Mouse (Mus musculus) G1E (cell line): Measurements from ENCODE around the gene Lat. TPM values are rescaled to one million over a fixed set of nuclear protein-coding genes. Genes with fewer than 3 reads are reported as not detected.

ENCODE experiments used
- ATAC-seq: 2 replicates; pipeline ENCODE4 v1.8.0; 2016; ENCODE audit warnings: mild to moderate bottlenecking; ENCODE audit not compliant: insufficient number of reproducible peaks, poor library complexity, low FRiP score, severe bottlenecking; ENCODE audit errors: extremely low read depth
- DNase-seq: peaks from one replicate; pipeline ENCODE4 v3.0.0; 2012; ENCODE audit warnings: low spot score
- H3K27me3 ChIP-seq: 2 replicates; pipeline ENCODE4 v1.6.1; 2012; ENCODE audit warnings: mild to moderate bottlenecking, low read length, inconsistent platforms; ENCODE audit not compliant: insufficient read depth
- H3K36me3 ChIP-seq: replicated peaks from 2 replicates; pipeline ENCODE3; 2012; ENCODE audit warnings: mild to moderate bottlenecking, inconsistent platforms
- H3K4me1 ChIP-seq: 2 replicates; pipeline ENCODE4 v1.6.1; 2012; ENCODE audit warnings: low read depth, low read length, inconsistent platforms, mixed read lengths; ENCODE audit not compliant: insufficient read depth
- H3K4me3 ChIP-seq: 2 replicates; pipeline ENCODE4 v1.5.1; 2012; ENCODE audit warnings: low read depth, mild to moderate bottlenecking, inconsistent platforms, low read length, moderate library complexity, mixed read lengths
- H3K9me3 ChIP-seq: replicated peaks from 2 replicates; pipeline ENCODE4 v1.6.1; 2012; ENCODE audit warnings: inconsistent platforms
- CTCF ChIP-seq: IDR thresholded peaks from 2 replicates; pipeline ENCODE4 v1.5.1; 2012; ENCODE audit warnings: low read depth, low read length, inconsistent platforms, mixed read lengths
- GATA1 ChIP-seq: IDR thresholded peaks from 2 replicates; pipeline ENCODE4 v1.6.1; 2012; ENCODE audit warnings: borderline replicate concordance, low read length, inconsistent platforms, mixed read lengths
- GATA2 ChIP-seq: IDR thresholded peaks from 2 replicates; pipeline ENCODE4 v1.6.1; 2012; ENCODE audit warnings: low read depth, low read length, inconsistent platforms, borderline replicate concordance
- POLR2AphosphoS5 ChIP-seq: IDR thresholded peaks from 2 replicates; pipeline ENCODE4 v1.6.1; 2012; ENCODE audit warnings: low read depth, low read length, inconsistent platforms; ENCODE audit not compliant: insufficient replicate concordance
- TAL1 ChIP-seq: conservative IDR thresholded peaks from 2 replicates; pipeline ENCODE4 v1.6.1; 2012; ENCODE audit warnings: low read depth, low read length, inconsistent platforms, mixed read lengths
- polyA plus RNA-seq: library from polyadenylated mRNA; stranded (reverse); fragments of >175 nt; gene quantifications from 2 replicates; pipeline ENCODE4 v1.2.3, GENCODE M21; 2012
- total RNA-seq, 2 experiments: library from RNA; stranded (forward) in 1 of 2; stranded (reverse) in 1 of 2; fragments of 200-1000 nt in 1 of 2; fragments of >200 nt in 1 of 2; fragmentation: Nextera tagmentation in 1 of 2; gene quantifications; 2 replicates each; pipeline ENCODE4 v1.2.3; 2014 to 2017

Lat gene
- total RNA-seq (2014; fragmentation: Nextera tagmentation): 0.38 and 1.7 TPM in 2 replicates
- 14.6 and 15.6 TPM in 2 replicates for total RNA-seq (2017)
- 10.1 and 12.7 TPM in 2 replicates for polyA plus RNA-seq

- H3K4me3 ChIP-seq: no peak within 1 kb of the TSS
- ATAC-seq (peak; percentile 28), DNase-seq (no peak)
- no peak for TF ChIP-seq TAL1
- TF ChIP-seq CTCF: no peak
- no peak for TF ChIP-seq GATA1
- no peak for TF ChIP-seq GATA2
- no peak for TF ChIP-seq POLR2AphosphoS5
- H3K36me3 ChIP-seq: peaks cover 83% of the 10 kb centered on the region
- no peaks in the 10 kb centered on the region for H3K9me3 ChIP-seq
- peaks cover 6% of the 10 kb centered on the region; the same call in 1 of the 2 replicates for H3K4me1 ChIP-seq
- H3K27me3 ChIP-seq: no peaks in the 10 kb centered on the region
Observed at GRCm38 (mm10) chr7:126369393-126369792, at the start of gene Lat. Gene Lat (minus strand): TSS chr7:126369570.

GRCm38 (mm10) chr7:126418496-126418895 is 49.1 kb upstream of the Lat start:
- DNase-seq (no peak), ATAC-seq (no peak)
- TF ChIP-seq TAL1 (no peak), GATA2 (no peak), POLR2AphosphoS5 (no peak), CTCF (no peak), GATA1 (no peak)
- Histone ChIP-seq H3K9me3 (peaks cover 3% of the 10 kb centered on the region; the same call in 1 of the 2 replicates), H3K36me3 (no peaks in the 10 kb centered on the region), H3K4me3 (no peak overlapping the region), H3K4me1 (peaks cover 9% of the 10 kb centered on the region), H3K27me3 (peaks cover 42% of the 10 kb centered on the region)

GRCm38 (mm10) chr7:126417606-126418005 is 48.2 kb upstream of the Lat start:
- ATAC-seq (no peak), DNase-seq (no peak)
- Histone ChIP-seq H3K9me3 (peaks cover 3% of the 10 kb centered on the region; the same call in 1 of the 2 replicates), H3K4me1 (peaks cover 9% of the 10 kb centered on the region), H3K36me3 (no peaks in the 10 kb centered on the region), H3K4me3 (no peak overlapping the region), H3K27me3 (peaks cover 51% of the 10 kb centered on the region)
- no peak for TF ChIP-seq GATA2
- no peak for TF ChIP-seq GATA1
- no peak for TF ChIP-seq TAL1
- no peak for TF ChIP-seq CTCF
- no peak for TF ChIP-seq POLR2AphosphoS5

GRCm38 (mm10) chr7:126417045-126417444 is 47.7 kb upstream of the Lat start:
- H3K4me3 ChIP-seq: no peak overlapping the region
- DNase-seq (no peak), ATAC-seq (no peak)
- no peaks in the 10 kb centered on the region for H3K36me3 ChIP-seq
- H3K4me1 ChIP-seq: peaks cover 9% of the 10 kb centered on the region
- peaks cover 55% of the 10 kb centered on the region for H3K27me3 ChIP-seq
- H3K9me3 ChIP-seq: peaks cover 3% of the 10 kb centered on the region; the same call in 1 of the 2 replicates
- TF ChIP-seq CTCF: no peak
- no peak for TF ChIP-seq GATA2
- no peak for TF ChIP-seq POLR2AphosphoS5
- TF ChIP-seq TAL1: no peak
- no peak for TF ChIP-seq GATA1

GRCm38 (mm10) chr7:126416615-126417014 is 47.2 kb upstream of the Lat start:
- ATAC-seq: no peak
- Histone ChIP-seq H3K27me3 (peaks cover 55% of the 10 kb centered on the region), H3K9me3 (no peaks in the 10 kb centered on the region), H3K4me1 (peaks cover 7% of the 10 kb centered on the region), H3K4me3 (no peak overlapping the region), H3K36me3 (no peaks in the 10 kb centered on the region)
- TF ChIP-seq GATA2 (no peak), TAL1 (no peak), POLR2AphosphoS5 (no peak), GATA1 (no peak), CTCF (no peak)
- no peak for DNase-seq

- Histone ChIP-seq H3K27me3 (peaks cover 71% of the 10 kb centered on the region), H3K9me3 (no peaks in the 10 kb centered on the region), H3K36me3 (no peaks in the 10 kb centered on the region), H3K4me1 (peaks cover 7% of the 10 kb centered on the region), H3K4me3 (no peak within 1 kb of the TSS)
- no peak for DNase-seq
- TF ChIP-seq GATA2: no peak
- TF ChIP-seq POLR2AphosphoS5: no peak
- no peak for TF ChIP-seq TAL1
- no peak for TF ChIP-seq CTCF
- no peak for TF ChIP-seq GATA1
- no peak for ATAC-seq
Observed at GRCm38 (mm10) chr7:126414725-126415124, 45.4 kb upstream of the Lat start, which contains the start of gene Cd19. Gene Cd19 (minus strand): TSS chr7:126414889.
